Mouse (Mus musculus) forebrain, postnatal 0 days (tissue): ENCODE results near the gene Tmem229a. TPM values are rescaled to one million over a fixed set of nuclear protein-coding genes. Genes with fewer than 3 reads are reported as not detected.

Source experiments
- ATAC-seq: fragments of 200-750 bp; cut with Nextera tagmentation; 2 replicates; pipeline ENCODE4 v1.8.0; 2017; ENCODE audit warnings: mild to moderate bottlenecking, moderate library complexity
- DNase-seq: peaks from one replicate; pipeline ENCODE4 v3.0.0-alpha.2; 2015
- H3K27ac ChIP-seq: fragments of 300-500 bp; sonication (generic); 2 replicates; pipeline ENCODE4 v1.5.1; 2014; ENCODE audit warnings: low read depth, mild to moderate bottlenecking, antibody characterized with exemption, low read length, moderate library complexity, mixed read lengths
- H3K27me3 ChIP-seq: fragments of 300-500 bp; sonication (generic); 2 replicates; pipeline ENCODE4 v1.6.1; 2014; ENCODE audit warnings: mild to moderate bottlenecking, low read length, mixed read lengths; ENCODE audit not compliant: insufficient read depth
- H3K36me3 ChIP-seq: fragments of 300-500 bp; sonication (generic); 2 replicates; pipeline ENCODE4 v1.6.1; 2014; ENCODE audit warnings: mild to moderate bottlenecking, moderate library complexity; ENCODE audit not compliant: insufficient read depth
- H3K4me1 ChIP-seq: fragments of 300-500 bp; sonication (generic); 2 replicates; pipeline ENCODE4 v1.6.1; 2014; ENCODE audit warnings: antibody characterized with exemption; ENCODE audit not compliant: insufficient read depth
- H3K4me2 ChIP-seq: fragments of 300-500 bp; sonication (generic); 2 replicates; pipeline ENCODE4 v1.6.1; 2014; ENCODE audit warnings: low read depth, mild to moderate bottlenecking, moderate library complexity
- H3K4me3 ChIP-seq: fragments of 300-500 bp; sonication (generic); 2 replicates; pipeline ENCODE4 v1.5.1; 2014; ENCODE audit warnings: low read depth, low read length, mixed read lengths
- H3K9ac ChIP-seq: fragments of 300-500 bp; sonication (generic); 2 replicates; pipeline ENCODE4 v1.6.1; 2014; ENCODE audit warnings: mild to moderate bottlenecking
- H3K9me3 ChIP-seq: fragments of 300-500 bp; sonication (generic); 2 replicates; pipeline ENCODE4 v1.6.1; 2016; ENCODE audit warnings: low read length
- CTCF ChIP-seq: sonication (generic); IDR thresholded peaks from 2 replicates; pipeline ENCODE4 v1.5.1; 2016; ENCODE audit warnings: antibody characterized with exemption, control low read depth, low read depth
- WGBS: fragments of 180-500 bp; shearing (Covaris S2); extraction: QIAGEN DNeasy Blood & Tissue Kit; methylation state at CpG from one replicate; pipeline ENCODE4 v1.1.7; 2014; 5-methylcytosine and 5-hydroxymethylcytosine counted together
- polyA plus RNA-seq: library from polyadenylated mRNA; unstranded; fragments of >200 nt; fragmentation: Nextera tagmentation; extraction: Ambion mirVana; gene quantifications from 2 replicates; pipeline ENCODE4 v1.2.1, GENCODE M21; 2015
- total RNA-seq: library from RNA; depleted of rRNA; stranded (reverse); fragments of >200 nt; gene quantifications from 2 replicates; pipeline ENCODE4 v1.2.3, GENCODE M21; 2014; rRNA removed

Tmem229a gene
- total RNA-seq = 9.8 and 13.6 TPM in 2 replicates
- polyA plus RNA-seq = 2.5 and 4.1 TPM in 2 replicates

DNA sequence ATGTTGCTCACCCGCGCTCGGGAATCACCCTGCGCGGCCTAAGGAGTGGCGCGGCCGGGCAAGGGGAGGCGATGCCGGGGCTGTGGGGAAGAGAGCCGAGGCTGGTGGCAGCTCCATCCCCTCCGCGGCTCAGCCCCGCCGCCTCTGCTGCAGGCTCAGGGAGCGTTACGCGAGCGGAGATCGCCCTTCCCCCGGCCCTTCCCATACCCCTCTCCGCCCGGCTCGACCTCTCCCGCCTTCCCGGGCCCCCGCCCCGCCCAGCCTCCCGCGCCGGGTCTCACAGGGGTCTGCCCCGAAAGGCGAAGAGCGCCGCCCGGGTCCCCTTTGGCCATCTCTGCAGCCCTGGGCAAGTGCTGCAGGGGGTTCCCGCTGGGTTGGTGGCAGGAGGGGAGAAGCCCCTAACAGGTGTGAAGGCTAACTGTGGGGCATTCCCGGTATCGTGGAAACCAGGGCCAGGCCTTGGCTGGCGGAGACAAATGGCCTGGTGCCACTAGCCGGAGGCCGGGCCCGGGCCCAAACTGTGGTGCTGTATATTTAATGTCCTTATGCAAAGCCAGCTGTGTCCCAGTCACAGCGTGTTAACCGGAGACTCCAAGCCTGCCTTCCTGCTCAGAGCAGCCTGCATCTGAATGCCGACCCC lies at the start of gene Tmem229a:
TSS of gene Tmem229a (minus strand) at position 352 of the 640 bp plus-strand sequence.
- Histone ChIP-seq H3K27ac (peak within 1 kb of the TSS; percentile 92), H3K36me3 (no peaks in the 10 kb centered on the region), H3K4me1 (0 out of 2 replicates have a peak, but pooled peaks cover 4% of the 10 kb centered on the region), H3K9ac (peak within 1 kb of the TSS; percentile 93), H3K4me2 (peak within 1 kb of the TSS; percentile 92), H3K9me3 (no peaks in the 10 kb centered on the region), H3K4me3 (peak within 1 kb of the TSS; percentile 76), H3K27me3 (no peaks in the 10 kb centered on the region)
- no peak for TF ChIP-seq CTCF
- peak; percentile 81 for ATAC-seq
- DNase-seq = peak; percentile 79
- WGBS = 5% methylated on average over 43 of the region's 46 CpGs

DNA sequence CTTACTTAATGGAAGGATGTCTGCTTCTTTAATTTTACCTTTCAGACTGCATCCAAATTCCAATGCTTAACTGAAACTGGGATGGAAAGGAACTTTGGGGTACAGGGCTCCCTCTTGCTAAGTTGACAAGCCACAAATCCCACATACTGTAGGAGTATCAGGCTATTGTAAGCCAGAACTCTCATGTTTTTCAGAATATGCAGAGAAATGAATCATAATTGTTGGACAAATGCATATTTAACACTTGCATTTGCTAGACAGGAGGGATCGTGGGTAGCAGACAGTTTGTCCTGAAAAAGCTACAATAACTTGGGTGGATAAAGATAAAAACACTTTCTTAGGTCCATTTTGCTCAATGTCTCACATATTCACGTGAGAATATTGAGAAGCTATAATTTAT lies 37.7 kb upstream of the Tmem229a start:
- H3K27ac ChIP-seq = no peak overlapping the region

DNA sequence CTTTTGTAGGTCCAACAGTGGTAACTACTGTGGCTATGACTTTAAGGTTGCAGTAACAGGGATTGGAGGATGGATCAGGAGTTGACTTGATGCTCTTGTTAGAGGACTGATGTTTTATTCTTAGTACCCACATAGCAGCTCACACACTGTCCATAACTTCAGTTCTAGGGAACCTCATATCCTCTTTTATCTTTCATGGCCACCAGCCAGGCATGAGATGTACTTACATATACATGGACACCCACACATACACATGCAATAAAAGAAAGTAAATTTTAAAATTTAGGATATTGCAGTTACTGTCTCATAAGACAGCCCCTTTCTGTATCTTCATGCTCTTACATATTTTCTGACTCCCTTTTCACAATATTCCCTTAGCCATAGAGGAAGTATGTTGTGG lies 33.7 kb upstream of the Tmem229a start:
- no peaks in the 10 kb centered on the region for H3K9me3 ChIP-seq
- no peak for ATAC-seq
- no peak overlapping the region for H3K27ac ChIP-seq

More for the DNA sequence above, 37.7 kb upstream of the Tmem229a start:
- no peaks in the 10 kb centered on the region for H3K9me3 ChIP-seq
- ATAC-seq (no peak), DNase-seq (no peak)
- no peak for TF ChIP-seq CTCF
- H3K4me1 ChIP-seq = no peaks in the 10 kb centered on the region
- no peak overlapping the region for H3K4me2 ChIP-seq
- H3K27me3 ChIP-seq = no peaks in the 10 kb centered on the region
- H3K4me3 ChIP-seq = no peak overlapping the region
- no peak overlapping the region for H3K9ac ChIP-seq
- H3K36me3 ChIP-seq = no peaks in the 10 kb centered on the region
- WGBS = 69% methylated on average over 2 of the region's 2 CpGs

DNA sequence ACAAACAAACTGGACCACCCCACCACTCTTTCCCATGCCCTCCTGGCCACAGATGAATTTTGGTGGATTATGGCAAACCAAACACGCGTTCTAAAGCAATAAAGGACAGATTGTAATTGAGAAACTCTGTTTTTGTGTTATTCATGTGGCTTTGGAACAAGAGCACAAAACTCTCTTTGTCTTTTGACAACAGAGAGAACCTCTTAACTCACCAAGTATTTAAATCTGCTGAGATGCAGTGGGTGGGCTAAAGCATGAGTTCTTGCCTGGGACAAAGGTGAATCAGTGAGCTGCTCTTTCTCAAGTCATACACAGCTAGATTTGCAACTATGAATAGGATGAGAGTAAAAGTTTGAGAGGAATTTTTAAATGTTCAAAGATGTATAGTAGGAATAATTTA lies 20.1 kb upstream of the Tmem229a start:
- H3K27ac ChIP-seq = no peak overlapping the region
- H3K9me3 ChIP-seq = no peaks in the 10 kb centered on the region
- no peak for TF ChIP-seq CTCF
- H3K27me3 ChIP-seq = no peaks in the 10 kb centered on the region
- H3K4me2 ChIP-seq = no peak overlapping the region
- WGBS = 25% methylated on average over 2 of the region's 2 CpGs
- no peaks in the 10 kb centered on the region for H3K36me3 ChIP-seq
- DNase-seq = no peak
- no peak overlapping the region for H3K4me3 ChIP-seq
- ATAC-seq = no peak
- H3K4me1 ChIP-seq = no peaks in the 10 kb centered on the region
- H3K9ac ChIP-seq = no peak overlapping the region

More for the DNA sequence above, 33.7 kb upstream of the Tmem229a start:
- H3K4me1 ChIP-seq = no peaks in the 10 kb centered on the region
- H3K36me3 ChIP-seq = no peaks in the 10 kb centered on the region
- H3K4me2 ChIP-seq = no peak overlapping the region
- DNase-seq = no peak
- H3K4me3 ChIP-seq = no peak overlapping the region
- TF ChIP-seq CTCF = no peak
- H3K27me3 ChIP-seq = no peaks in the 10 kb centered on the region
- H3K9ac ChIP-seq = no peak overlapping the region

- no peak for TF ChIP-seq CTCF
- H3K9me3 ChIP-seq = no peaks in the 10 kb centered on the region
- no peaks in the 10 kb centered on the region for H3K36me3 ChIP-seq
- ATAC-seq (no peak), DNase-seq (no peak)
- no peak overlapping the region for H3K27ac ChIP-seq
- H3K4me3 ChIP-seq = no peak overlapping the region
- WGBS = 90% methylated on average over 3 of the region's 3 CpGs
- no peaks in the 10 kb centered on the region for H3K27me3 ChIP-seq
- no peak overlapping the region for H3K4me2 ChIP-seq
- no peak overlapping the region for H3K9ac ChIP-seq
- no peaks in the 10 kb centered on the region for H3K4me1 ChIP-seq
Measured at GRCm38 (mm10) chr6:24968471-24969223, 12.6 kb upstream of the Tmem229a start.

DNA sequence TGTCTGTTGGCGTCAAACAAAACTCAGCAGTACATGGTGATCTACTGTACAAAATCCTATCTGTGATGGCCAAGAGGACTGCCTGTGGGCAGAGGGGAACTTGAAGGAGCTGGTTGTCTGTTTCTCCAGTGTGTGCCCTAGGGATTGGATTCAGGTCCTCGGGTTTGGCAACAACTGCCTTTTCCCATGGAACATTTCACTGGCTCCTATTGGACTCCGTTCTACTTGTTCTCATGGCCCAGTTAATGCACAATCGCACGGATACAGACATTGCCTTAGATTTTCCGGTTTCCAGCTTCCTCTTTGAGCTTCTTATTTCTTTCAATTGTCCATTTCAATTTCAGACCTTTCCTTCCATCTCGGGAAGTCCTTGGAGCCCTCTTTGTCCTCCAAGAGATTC lies 11.6 kb upstream of the Tmem229a start:
- no peak overlapping the region for H3K27ac ChIP-seq
- no peaks in the 10 kb centered on the region for H3K4me1 ChIP-seq
- no peak overlapping the region for H3K4me2 ChIP-seq
- ATAC-seq = no peak
- H3K36me3 ChIP-seq = no peaks in the 10 kb centered on the region
- H3K27me3 ChIP-seq = no peaks in the 10 kb centered on the region
- H3K9me3 ChIP-seq = no peaks in the 10 kb centered on the region
- H3K9ac ChIP-seq = no peak overlapping the region
- TF ChIP-seq CTCF = no peak
- H3K4me3 ChIP-seq = no peak overlapping the region
- no peak for DNase-seq
- 94% methylated on average over 7 of the region's 7 CpGs for WGBS

DNA sequence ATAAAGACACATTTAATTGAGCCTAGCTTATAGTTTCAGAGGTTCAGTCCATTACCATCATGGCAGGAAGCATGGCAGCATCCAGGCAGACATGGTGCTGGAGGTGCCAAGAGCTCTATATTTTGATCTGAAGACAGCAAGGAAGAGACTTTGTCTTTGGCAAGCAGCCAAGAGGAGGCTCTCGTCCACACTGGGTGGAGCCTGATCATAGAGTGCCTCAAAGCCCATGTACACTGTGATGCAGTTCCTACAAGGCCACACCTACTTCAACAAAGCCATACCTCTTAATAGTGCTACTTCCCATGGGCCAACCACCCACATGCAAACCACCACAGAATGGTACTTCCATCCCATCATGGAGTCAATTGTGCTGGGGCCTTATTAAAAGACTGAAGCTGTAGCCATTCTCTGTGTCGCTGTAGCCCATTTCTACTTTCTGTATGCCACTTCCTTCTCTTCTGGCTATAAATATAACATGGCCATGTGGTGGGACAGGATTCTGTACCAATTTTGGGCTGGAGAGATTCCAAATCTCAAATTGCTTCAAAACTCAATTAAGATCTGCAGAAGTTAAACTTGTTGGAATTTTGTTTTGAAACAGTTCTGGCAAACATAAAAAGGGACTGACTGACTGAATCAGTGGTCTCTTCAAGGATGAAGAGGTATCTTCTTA lies 10.0 kb upstream of the Tmem229a start:
- no peak for TF ChIP-seq CTCF
- 45% methylated on average over 2 of the region's 2 CpGs for WGBS
- Histone ChIP-seq H3K27ac (no peak overlapping the region), H3K4me1 (no peaks in the 10 kb centered on the region), H3K9ac (no peak overlapping the region), H3K9me3 (no peaks in the 10 kb centered on the region), H3K4me3 (no peak overlapping the region), H3K4me2 (no peak overlapping the region), H3K27me3 (no peaks in the 10 kb centered on the region), H3K36me3 (no peaks in the 10 kb centered on the region)
- ATAC-seq (peak; percentile 80), DNase-seq (peak; percentile 68)
